Mouse (Mus musculus) cerebellum, postnatal 4 days (tissue): ENCODE data around the gene Zfp92.

ENCODE experiments used
- DNase-seq, 2 experiments: peaks; one replicate each; pipeline ENCODE4 v3.0.0; 2022; ENCODE audit warnings: low spot score in 2 of 2, mixed read lengths in 1 of 2

Gene Zfp92

GRCm38 (mm10) chrX:73474340-73475165, 63.7 kb downstream of the Zfp92 start:
- DNase-seq = no peak

GRCm38 (mm10) chrX:73475658-73476256, 64.9 kb downstream of the Zfp92 start:
- DNase-seq = no peak

GRCm38 (mm10) chrX:73476621-73477020, 65.7 kb downstream of the Zfp92 start:
- no peak for DNase-seq

DNA sequence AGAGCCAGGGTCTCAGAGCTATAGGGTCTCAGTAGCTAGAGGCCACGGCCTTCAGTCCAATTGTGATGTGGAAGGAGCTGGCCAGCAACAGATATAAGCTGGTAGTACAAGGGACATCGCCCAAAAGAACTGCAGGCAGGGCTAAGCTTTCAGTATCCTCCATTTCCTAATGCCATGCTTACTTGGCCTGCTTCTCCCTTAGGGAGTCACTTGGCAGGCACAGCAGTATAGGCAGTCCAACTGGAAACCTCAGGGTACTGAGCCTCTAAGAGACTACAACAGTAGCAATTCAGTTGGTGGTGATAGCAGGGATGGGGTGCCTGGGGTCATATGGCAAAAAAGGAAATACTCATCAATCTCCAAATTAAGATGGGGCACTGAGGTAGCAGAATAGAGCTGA, 66.6 kb downstream of the Zfp92 start:
- DNase-seq = no peak
